Mouse (Mus musculus) liver, adult 2 months (tissue): ENCODE measurements around the gene Tbl1xr1.

Experiments
- CTCF ChIP-seq: fragments of 200-500 bp; IDR thresholded peaks from 2 replicates; pipeline ENCODE4 v1.5.1; 2011; ENCODE audit warnings: low read depth, low read length, control low read depth
- POLR2A ChIP-seq: fragments of 200-500 bp; IDR thresholded peaks from 2 replicates; pipeline ENCODE4 v1.6.1; 2011; ENCODE audit warnings: low read length, control low read depth; ENCODE audit not compliant: insufficient read depth; ENCODE audit errors: extremely low read depth

DNA sequence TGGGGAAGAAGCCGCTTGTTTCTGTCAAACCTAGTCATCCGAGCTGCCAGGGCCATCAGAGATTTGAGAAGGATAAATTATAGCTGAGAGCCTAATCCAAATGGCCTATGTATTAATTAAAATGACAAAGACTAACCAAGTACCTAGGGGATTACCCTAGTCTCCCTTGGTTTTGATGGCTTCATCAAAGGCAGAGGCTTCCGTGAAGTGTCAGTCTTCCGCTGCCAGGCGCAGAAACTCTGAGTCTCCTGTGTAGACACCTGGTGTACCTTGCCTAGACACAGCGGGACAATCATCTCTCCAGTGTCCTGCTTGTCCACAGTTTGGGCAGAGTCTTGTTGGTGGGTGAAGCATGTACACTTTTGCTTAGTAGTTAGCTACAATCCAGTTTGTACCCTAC, 35.8 kb upstream of the Tbl1xr1 start:
- TF ChIP-seq POLR2A (no peak), CTCF (no peak)
